ENCODE assay signal across 11 mouse cellular contexts in the genomic region with DNA sequence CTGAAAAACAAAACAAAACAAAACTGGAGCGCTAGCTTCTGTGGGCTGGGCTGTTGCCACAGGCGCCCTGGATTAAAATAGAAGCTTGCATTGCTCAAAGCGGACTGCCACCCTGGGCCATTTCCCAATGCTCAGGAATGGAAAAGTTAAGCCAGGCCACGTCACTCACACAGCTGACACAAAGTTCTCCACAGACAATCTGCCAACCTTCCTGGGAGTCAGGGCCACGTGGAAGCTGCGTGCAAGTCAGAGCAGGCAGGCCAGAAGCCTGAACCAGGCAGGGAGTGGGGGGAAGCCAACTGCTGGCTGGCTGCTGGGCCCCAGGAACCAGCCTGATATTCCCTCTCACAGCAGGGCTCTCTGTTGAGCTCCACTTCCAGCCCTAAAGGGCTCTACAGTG. TPM values are rescaled to one million over a fixed set of nuclear protein-coding genes. Genes with fewer than 3 reads are reported as not detected.
DNase-seq lines count a peak whose midpoint lies in the region; ATAC-seq and TF ChIP-seq lines count a peak whose summit lies in the region.
"Had no signal": no experiment of that assay in that cellular context is flagged by ENCODE, and none has a peak within 500 bp of the region (broad histone marks: within the 10 kb centered on the region; RNA-seq: fewer than 3 reads in every experiment).

No protein-coding gene starts in this region.

- 54% methylated on average over 6 of the region's 6 CpGs for WGBS in midbrain, postnatal 0 days
- WGBS in thymus, adult 2 months, result 90% methylated on average over 6 of the region's 6 CpGs

- no peak for TF ChIP-seq POLR2A in thymus, adult 2 months (IDR thresholded peaks at IDR 0.05; ENCODE audit: control insufficient read depth, extremely low read depth, insufficient read depth, low read length, poor library complexity)

- no peaks in the 10 kb centered on the region for H3K9me3 ChIP-seq in midbrain, postnatal 0 days (ENCODE audit: low read length)

- no peaks in the 10 kb centered on the region for H3K27me3 ChIP-seq in midbrain, postnatal 0 days (ENCODE audit: insufficient read depth, low read length)
- H3K27me3 ChIP-seq in thymus, adult 2 months (ENCODE audit: control insufficient read depth, insufficient read depth, low read length), result no peaks in the 10 kb centered on the region

- peak; percentile 22 for DNase-seq in cerebellum, adult 11-12 months
- peak; percentile 37 for DNase-seq in right cerebral cortex, adult 18-20 months
- no peak for DNase-seq in right cerebral cortex, adult 2 months (ENCODE audit: low spot score in 2 of 2)
- DNase-seq in layer of hippocampus, adult 2 months (ENCODE audit: low spot score in 2 of 2), result peak; percentile 50 to 69
- no peak for DNase-seq in midbrain, postnatal 0 days (ENCODE audit: low spot score)
- DNase-seq in thymus, adult 2 months, result no peak
- no peak for DNase-seq in left cerebral cortex, postnatal 4 days

- no peak overlapping the region for H3K4me3 ChIP-seq in layer of hippocampus, adult 2 months
- H3K4me3 ChIP-seq in midbrain, postnatal 0 days (ENCODE audit: low read depth, low read length), result no peak overlapping the region
- H3K4me3 ChIP-seq in thymus, adult 2 months (ENCODE audit: control insufficient read depth, insufficient read depth, low read length), result no peak overlapping the region

- H3K4me1 ChIP-seq in midbrain, postnatal 0 days (ENCODE audit: insufficient read depth, low read length), result no peaks in the 10 kb centered on the region
- no peaks in the 10 kb centered on the region for H3K4me1 ChIP-seq in thymus, adult 2 months (replicated peaks; ENCODE audit: control insufficient read depth, insufficient read depth, low read length)

- H3K36me3 ChIP-seq in midbrain, postnatal 0 days (ENCODE audit: insufficient read depth, low read length), result no peaks in the 10 kb centered on the region
- H3K36me3 ChIP-seq in thymus, adult 2 months (ENCODE audit: control insufficient read depth, insufficient read depth, low read length), result no peaks in the 10 kb centered on the region

- TF ChIP-seq CTCF in layer of hippocampus, adult 2 months (conservative IDR thresholded peaks at IDR 0.05), result no peak
- TF ChIP-seq CTCF in midbrain, postnatal 0 days (IDR thresholded peaks at IDR 0.05), result no peak
- no peak for TF ChIP-seq CTCF in thymus, adult 2 months (IDR thresholded peaks at IDR 0.05; ENCODE audit: borderline replicate concordance, control insufficient read depth, extremely low read depth, insufficient read depth, low read length, poor library complexity)

- no peak overlapping the region for H3K4me2 ChIP-seq in midbrain, postnatal 0 days (ENCODE audit: low read depth, low read length, poor library complexity, severe bottlenecking)

- peak overlapping the region; percentile 66; the same call in 1 of the 2 replicates for H3K27ac ChIP-seq in layer of hippocampus, adult 2 months
- no peak overlapping the region for H3K27ac ChIP-seq in midbrain, postnatal 0 days (ENCODE audit: low read depth, low read length)
- no peak overlapping the region for H3K27ac ChIP-seq in thymus, adult 2 months (ENCODE audit: control insufficient read depth, insufficient read depth, low read length)

- no peak for ATAC-seq in cerebellum, adult (ENCODE audit: insufficient number of reproducible peaks, low FRiP score, low TSS enrichment)
- no peak for ATAC-seq in midbrain, postnatal 0 days (ENCODE audit: low FRiP score)

- H3K9ac ChIP-seq in midbrain, postnatal 0 days (replicated peaks; ENCODE audit: low read length, poor library complexity, severe bottlenecking), result no peak overlapping the region

- intact Hi-C loops in left cerebral cortex, postnatal 4 days (cut with DNase I), result no loop called here

RNA-seq across cellular contexts. Expression of gene Serpina12, which starts 2.8 kb away (rescaled TPM):
- total RNA-seq in layer of hippocampus, adult 2 months (2021), result under 1 TPM in 1 of 2 experiments, not detected in 1; 0.13 TPM
- 0.16 TPM in 1 of 2 replicates, not detected in the other for total RNA-seq in midbrain, postnatal 0 days (2014; rRNA removed)
- polyA plus RNA-seq in midbrain, postnatal 0 days (2015; fragmentation: Nextera tagmentation; extraction: Ambion mirVana), result not detected in 2 replicates
- 0.15 TPM in 2 replicates for polyA plus RNA-seq in thymus, adult 2 months (2012; rRNA removed)
- not detected for total RNA-seq in left cerebral cortex, postnatal 4 days (2021)
- total RNA-seq: left cerebral cortex, postnatal 25 days had no signal
- polyA plus RNA-seq: frontal cortex, adult 2 months; neural tube, embryonic 14.5 days had no signal

RNA-seq across cellular contexts. Expression of gene Serpina9, which starts 27.8 kb away (rescaled TPM):
- total RNA-seq in layer of hippocampus, adult 2 months (2021), result not detected
- 0.85 TPM in 1 of 2 replicates, not detected in the other for total RNA-seq in midbrain, postnatal 0 days (2014; rRNA removed)
- polyA plus RNA-seq in midbrain, postnatal 0 days (2015; fragmentation: Nextera tagmentation; extraction: Ambion mirVana), result 0.14 and 0.22 TPM in 2 replicates
- 0.39 and 0.78 TPM in 2 replicates for polyA plus RNA-seq in thymus, adult 2 months (2012; rRNA removed)
- under 1 TPM in 1 of 2 experiments, not detected in 1; 0.22 TPM for total RNA-seq in left cerebral cortex, postnatal 4 days (2021)
- polyA plus RNA-seq: neural tube, embryonic 14.5 days had no signal

RNA-seq across cellular contexts. Expression of gene Serpina11, which starts 51.6 kb away (rescaled TPM):
- total RNA-seq in layer of hippocampus, adult 2 months (2021), result not detected
- total RNA-seq in midbrain, postnatal 0 days (2014; rRNA removed), result not detected in 2 replicates
- not detected in 2 replicates for polyA plus RNA-seq in midbrain, postnatal 0 days (2015; fragmentation: Nextera tagmentation; extraction: Ambion mirVana)
- 0.84 TPM in 2 replicates for polyA plus RNA-seq in thymus, adult 2 months (2012; rRNA removed)
- total RNA-seq in left cerebral cortex, postnatal 4 days (2021), result not detected
- total RNA-seq: left cerebral cortex, postnatal 25 days had no signal
- polyA plus RNA-seq: frontal cortex, adult 2 months; neural tube, embryonic 14.5 days had no signal

RNA-seq across cellular contexts. Expression of gene Serpina5, which starts 59.5 kb away (rescaled TPM):
- not detected for total RNA-seq in layer of hippocampus, adult 2 months (2021)
- not detected in 2 replicates for total RNA-seq in midbrain, postnatal 0 days (2014; rRNA removed)
- not detected in 2 replicates for polyA plus RNA-seq in midbrain, postnatal 0 days (2015; fragmentation: Nextera tagmentation; extraction: Ambion mirVana)
- polyA plus RNA-seq in thymus, adult 2 months (2012; rRNA removed), result 0.05 TPM in 1 of 2 replicates, not detected in the other
- total RNA-seq in left cerebral cortex, postnatal 4 days (2021), result not detected
- total RNA-seq: left cerebral cortex, postnatal 25 days had no signal
- polyA plus RNA-seq: frontal cortex, adult 2 months; neural tube, embryonic 14.5 days had no signal

Comparison
In these comparisons a context has a peak if more than half of its experiments do, and no peak if none do; other contexts are left out.
1. DNase-seq: peak in cerebellum, adult 11-12 months (single experiment), right cerebral cortex, adult 18-20 months (single experiment) and layer of hippocampus, adult 2 months (2 of 2); none in right cerebral cortex, adult 2 months (0 of 2), midbrain, postnatal 0 days (single experiment), thymus, adult 2 months (single experiment) and left cerebral cortex, postnatal 4 days (single experiment).